Mouse (Mus musculus): ENCODE results near the gene Otx2. TPM values are rescaled to one million over a fixed set of nuclear protein-coding genes. Genes with fewer than 3 reads are reported as not detected.

The Otx2 gene
- polyA plus RNA-seq, 1 experiment from 2014 or later = 0.52 TPM

DNA sequence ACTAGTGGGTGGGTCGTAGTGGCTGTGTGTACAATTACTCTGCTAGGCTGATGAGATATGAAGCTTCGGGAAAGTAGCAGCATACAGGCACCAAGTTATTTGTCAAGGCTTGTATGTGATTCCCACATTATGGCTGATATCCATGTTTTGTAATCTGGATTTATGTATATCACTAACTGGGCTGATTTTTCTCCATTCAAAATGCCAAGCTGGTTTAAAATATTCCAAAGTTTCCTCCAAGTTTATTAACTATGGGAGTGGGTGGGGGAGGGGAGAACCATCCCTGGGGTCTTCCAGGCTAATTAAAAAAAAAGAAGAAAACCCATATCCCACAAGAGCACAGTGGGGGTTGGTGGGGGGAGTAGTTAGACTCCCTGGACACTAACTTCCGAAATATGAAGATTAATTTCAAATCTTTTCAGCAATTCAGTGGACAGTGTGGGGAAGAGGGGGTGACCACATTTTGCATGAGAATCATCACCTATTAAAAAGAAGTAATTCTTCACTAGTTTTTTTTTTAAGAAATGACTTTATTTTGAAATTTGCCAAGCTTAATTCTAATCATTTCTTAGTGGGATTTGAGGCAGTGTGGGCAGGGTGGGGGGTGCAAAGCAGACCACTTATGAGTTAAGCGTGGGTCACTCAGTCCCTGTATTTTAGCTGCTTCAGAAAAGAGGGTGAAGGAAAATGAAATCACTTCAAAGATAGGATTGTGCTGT lies 2.7 kb downstream of the Otx2 start:
- Histone ChIP-seq H3K27me3 (ENCODE audit: control insufficient read depth, insufficient read depth, low read length) (peaks cover 84% of the 10 kb centered on the region), H3K4me3 (ENCODE audit: low read depth, low read length) (no peak overlapping the region), H3K9ac (ENCODE audit: low read depth, low read length) (no peak overlapping the region), H3K9me3 (replicated peaks; ENCODE audit: control insufficient read depth, low read length) (no peaks in the 10 kb centered on the region), H3K4me2 (no peak overlapping the region), H3K27ac (ENCODE audit: low read depth, low read length) (no peak overlapping the region), H3K36me3 (ENCODE audit: control insufficient read depth, insufficient read depth, low read length) (no peaks in the 10 kb centered on the region), H3K4me1 (ENCODE audit: control insufficient read depth, insufficient read depth, low read length) (peaks cover 10% of the 10 kb centered on the region)
- no peak for ATAC-seq (replicated peaks; ENCODE audit: insufficient number of reproducible peaks, low FRiP score, low TSS enrichment)
- 46% methylated on average over 4 of the region's 4 CpGs for WGBS (ENCODE audit: insufficient replicate concordance)

DNA sequence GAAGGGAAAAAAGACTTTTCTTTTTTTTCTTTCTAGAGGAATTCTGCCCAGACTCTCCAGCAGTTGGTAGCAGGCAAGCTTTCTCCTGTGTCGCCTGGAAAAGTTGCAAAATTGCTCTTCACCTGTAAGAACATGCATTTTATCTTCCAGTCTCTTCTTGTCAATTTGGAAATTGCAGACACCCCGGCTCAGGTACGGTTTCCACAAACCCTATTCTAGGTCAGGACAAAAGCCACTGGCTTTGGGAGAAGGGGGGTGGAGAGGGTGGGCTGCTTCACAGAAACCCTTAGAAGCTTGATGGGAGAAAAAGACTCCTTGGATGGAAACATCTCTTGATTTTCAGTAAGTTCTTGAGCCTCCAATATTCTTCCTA lies 3.4 kb downstream of the Otx2 start:
- no peak for ATAC-seq (replicated peaks; ENCODE audit: insufficient number of reproducible peaks, low FRiP score, low TSS enrichment)
- Histone ChIP-seq H3K27me3 (ENCODE audit: control insufficient read depth, insufficient read depth, low read length) (peaks cover 83% of the 10 kb centered on the region), H3K9ac (ENCODE audit: low read depth, low read length) (no peak overlapping the region), H3K4me3 (ENCODE audit: low read depth, low read length) (no peak overlapping the region), H3K27ac (ENCODE audit: low read depth, low read length) (no peak overlapping the region), H3K9me3 (replicated peaks; ENCODE audit: control insufficient read depth, low read length) (no peaks in the 10 kb centered on the region), H3K4me1 (ENCODE audit: control insufficient read depth, insufficient read depth, low read length) (peaks cover 11% of the 10 kb centered on the region), H3K4me2 (no peak overlapping the region), H3K36me3 (ENCODE audit: control insufficient read depth, insufficient read depth, low read length) (no peaks in the 10 kb centered on the region)
- WGBS (ENCODE audit: insufficient replicate concordance) = 7% methylated on average over 3 of the region's 3 CpGs

DNA sequence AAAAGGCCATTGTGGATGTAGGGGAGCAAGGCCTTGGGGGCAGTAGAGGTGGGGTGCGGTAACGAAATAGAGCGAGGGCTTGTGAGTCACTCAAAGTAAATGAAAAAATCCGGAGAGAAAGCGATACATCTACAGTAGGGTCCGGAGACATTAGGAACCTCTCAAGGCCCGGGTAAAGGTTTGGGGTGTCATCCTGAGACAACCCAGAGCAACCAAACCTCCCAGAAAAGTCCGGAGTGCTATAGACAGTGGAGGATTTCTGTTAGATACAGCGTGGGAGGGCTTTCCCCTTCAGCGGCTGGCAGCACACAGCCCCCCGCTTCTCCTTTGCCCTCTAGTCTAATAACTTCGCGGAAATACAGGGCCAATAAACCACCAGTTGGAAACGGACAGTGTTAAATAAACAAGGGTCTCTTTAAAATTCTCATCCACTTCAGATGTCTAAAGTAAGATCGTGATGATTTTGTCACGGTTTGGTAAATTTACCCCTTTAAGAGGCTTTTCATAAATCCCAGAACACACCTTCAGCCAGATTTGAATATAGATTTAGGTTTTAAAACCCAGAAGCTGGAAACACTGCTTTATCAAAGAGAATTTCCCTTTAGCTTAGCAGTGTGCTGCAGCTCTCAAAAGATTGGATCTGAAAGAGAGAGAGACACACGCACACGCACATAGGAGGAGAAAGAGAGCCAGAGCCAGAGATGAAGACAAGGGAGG lies 3.9 kb downstream of the Otx2 start:
- Histone ChIP-seq H3K36me3 (ENCODE audit: control insufficient read depth, insufficient read depth, low read length) (no peaks in the 10 kb centered on the region), H3K4me2 (no peak overlapping the region), H3K4me1 (ENCODE audit: control insufficient read depth, insufficient read depth, low read length) (peaks cover 11% of the 10 kb centered on the region), H3K27ac (ENCODE audit: low read depth, low read length) (no peak overlapping the region), H3K9ac (ENCODE audit: low read depth, low read length) (no peak overlapping the region), H3K9me3 (replicated peaks; ENCODE audit: control insufficient read depth, low read length) (no peaks in the 10 kb centered on the region), H3K27me3 (ENCODE audit: control insufficient read depth, insufficient read depth, low read length) (peaks cover 80% of the 10 kb centered on the region), H3K4me3 (ENCODE audit: low read depth, low read length) (no peak overlapping the region)
- ATAC-seq (replicated peaks; ENCODE audit: insufficient number of reproducible peaks, low FRiP score, low TSS enrichment) = no peak
- WGBS (ENCODE audit: insufficient replicate concordance) = 3% methylated on average over 18 of the region's 18 CpGs

DNA sequence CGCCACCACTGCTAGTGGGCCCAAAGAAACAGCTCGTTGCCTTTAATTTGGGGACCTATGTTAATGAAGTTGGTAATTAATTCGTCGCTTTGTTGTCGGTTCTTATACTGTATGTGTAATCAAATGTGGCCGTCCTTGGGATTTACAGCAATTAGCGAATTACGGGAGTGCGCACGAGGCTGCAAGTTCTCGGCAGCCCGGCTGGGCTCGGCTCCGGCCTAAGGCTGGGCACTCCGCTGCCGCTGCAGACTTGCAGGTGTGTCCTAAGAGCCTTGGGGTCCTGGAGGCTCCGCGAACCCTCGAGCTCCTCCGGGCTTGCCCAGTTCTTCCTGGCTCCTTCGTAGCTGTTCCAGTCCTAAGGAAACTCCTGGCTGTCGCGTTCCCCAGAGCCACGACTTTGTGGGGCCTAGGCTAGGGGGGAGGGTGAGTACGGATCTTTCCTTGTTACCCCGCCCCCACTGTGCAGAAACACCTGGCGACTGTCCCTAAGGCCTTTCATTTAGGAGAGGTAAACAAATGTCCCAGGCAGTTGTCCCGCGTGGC lies 4.8 kb downstream of the Otx2 start:
- Histone ChIP-seq H3K36me3 (ENCODE audit: control insufficient read depth, insufficient read depth, low read length) (no peaks in the 10 kb centered on the region), H3K27ac (ENCODE audit: low read depth, low read length) (no peak overlapping the region), H3K4me3 (ENCODE audit: low read depth, low read length) (0 out of 2 replicates have a peak overlapping the region, but pooled peaks have one; percentile 2), H3K4me1 (ENCODE audit: control insufficient read depth, insufficient read depth, low read length) (peaks cover 8% of the 10 kb centered on the region), H3K4me2 (no peak overlapping the region), H3K9me3 (replicated peaks; ENCODE audit: control insufficient read depth, low read length) (no peaks in the 10 kb centered on the region), H3K27me3 (ENCODE audit: control insufficient read depth, insufficient read depth, low read length) (peaks cover 75% of the 10 kb centered on the region), H3K9ac (ENCODE audit: low read depth, low read length) (no peak overlapping the region)
- no peak for ATAC-seq (replicated peaks; ENCODE audit: insufficient number of reproducible peaks, low FRiP score, low TSS enrichment)
- under 1% methylated on average over 29 of the region's 29 CpGs for WGBS (ENCODE audit: insufficient replicate concordance)

DNA sequence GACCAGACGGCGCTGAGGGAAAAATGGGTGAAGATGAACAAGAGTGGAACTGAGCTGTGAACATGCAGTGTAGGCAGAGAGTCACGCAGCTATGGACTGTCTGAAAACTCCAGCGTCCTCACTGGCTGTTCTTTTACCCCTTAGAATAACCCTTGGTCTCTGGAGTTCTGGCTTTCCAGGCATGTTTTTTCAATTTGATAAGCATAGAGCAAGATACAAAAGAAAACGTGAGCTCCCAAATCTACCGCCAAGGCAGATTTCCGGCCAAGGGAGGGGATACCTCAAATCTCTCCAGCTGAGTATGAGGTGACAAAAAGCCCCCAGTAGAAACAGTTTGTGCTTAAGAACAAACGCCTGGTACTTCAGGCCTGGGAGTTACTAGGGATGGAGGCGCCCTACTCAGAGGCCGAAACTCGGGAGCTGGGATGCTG lies 5.6 kb downstream of the Otx2 start:
- no peak for ATAC-seq (replicated peaks; ENCODE audit: insufficient number of reproducible peaks, low FRiP score, low TSS enrichment)
- 0 out of 2 replicates have a peak, but pooled peaks cover 4% of the 10 kb centered on the region for H3K4me1 ChIP-seq (ENCODE audit: control insufficient read depth, insufficient read depth, low read length)

DNA sequence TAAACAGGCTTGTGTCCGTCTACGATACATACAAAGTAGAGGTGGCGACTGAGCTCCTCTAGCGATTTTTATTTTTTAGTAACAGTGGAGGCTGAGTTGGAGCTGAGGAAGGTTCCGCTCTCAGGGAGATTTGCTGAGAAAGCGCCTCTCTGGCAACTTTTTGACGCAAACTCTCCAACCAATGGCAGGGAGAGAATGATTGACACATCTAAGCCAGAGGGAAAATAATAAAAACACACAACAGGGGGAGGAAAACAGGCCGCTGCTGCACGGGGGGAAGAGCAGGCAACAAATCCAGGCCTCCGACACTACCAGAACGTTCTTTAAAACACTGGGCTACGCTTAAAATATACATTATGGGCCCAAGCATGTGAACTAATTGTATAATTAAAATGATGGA lies 6.2 kb downstream of the Otx2 start:
- H3K4me1 ChIP-seq (ENCODE audit: control insufficient read depth, insufficient read depth, low read length) = 0 out of 2 replicates have a peak, but pooled peaks cover 5% of the 10 kb centered on the region
- H3K27me3 ChIP-seq (ENCODE audit: control insufficient read depth, insufficient read depth, low read length) = peaks cover 73% of the 10 kb centered on the region
- H3K9ac ChIP-seq (ENCODE audit: low read depth, low read length) = no peak overlapping the region
- H3K9me3 ChIP-seq (replicated peaks; ENCODE audit: control insufficient read depth, low read length) = no peaks in the 10 kb centered on the region
- 3% methylated on average over 12 of the region's 12 CpGs for WGBS (ENCODE audit: insufficient replicate concordance)
- no peak overlapping the region for H3K27ac ChIP-seq (ENCODE audit: low read depth, low read length)
- ATAC-seq (replicated peaks; ENCODE audit: insufficient number of reproducible peaks, low FRiP score, low TSS enrichment) = no peak
- no peak overlapping the region for H3K4me2 ChIP-seq
- H3K36me3 ChIP-seq (ENCODE audit: control insufficient read depth, insufficient read depth, low read length) = no peaks in the 10 kb centered on the region
- H3K4me3 ChIP-seq (ENCODE audit: low read depth, low read length) = no peak overlapping the region

More for the DNA sequence above, 5.6 kb downstream of the Otx2 start:
- no peaks in the 10 kb centered on the region for H3K36me3 ChIP-seq (ENCODE audit: control insufficient read depth, insufficient read depth, low read length)
- WGBS (ENCODE audit: insufficient replicate concordance) = 5% methylated on average over 11 of the region's 11 CpGs
- no peaks in the 10 kb centered on the region for H3K9me3 ChIP-seq (replicated peaks; ENCODE audit: control insufficient read depth, low read length)
- H3K27ac ChIP-seq (ENCODE audit: low read depth, low read length) = no peak overlapping the region
- no peak overlapping the region for H3K4me2 ChIP-seq
- H3K9ac ChIP-seq (ENCODE audit: low read depth, low read length) = no peak overlapping the region
- peaks cover 72% of the 10 kb centered on the region for H3K27me3 ChIP-seq (ENCODE audit: control insufficient read depth, insufficient read depth, low read length)
- no peak overlapping the region for H3K4me3 ChIP-seq (ENCODE audit: low read depth, low read length)

DNA sequence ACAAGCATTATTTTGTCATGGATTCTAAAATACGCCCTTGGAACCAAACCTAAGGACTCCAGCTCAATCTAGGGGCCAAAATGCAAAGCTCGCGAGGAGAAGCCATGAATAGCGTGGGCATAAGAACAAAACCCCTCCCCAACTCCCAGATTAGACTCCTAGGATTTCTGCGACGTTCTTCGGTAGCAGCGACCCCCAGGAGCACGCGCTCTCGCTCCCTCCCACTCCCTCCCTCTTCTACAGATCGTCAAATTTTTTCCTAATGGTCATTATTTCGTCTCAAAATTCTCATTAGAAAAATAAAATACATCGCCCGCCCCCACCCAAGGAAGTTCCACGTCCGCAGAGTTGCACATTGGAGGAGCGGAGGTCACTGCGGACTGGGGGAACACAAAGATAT lies 6.8 kb downstream of the Otx2 start:
- H3K27ac ChIP-seq (ENCODE audit: low read depth, low read length) = no peak overlapping the region
- 1% methylated on average over 19 of the region's 19 CpGs for WGBS (ENCODE audit: insufficient replicate concordance)
- H3K4me1 ChIP-seq (ENCODE audit: control insufficient read depth, insufficient read depth, low read length) = 0 out of 2 replicates have a peak, but pooled peaks cover 8% of the 10 kb centered on the region
- H3K36me3 ChIP-seq (ENCODE audit: control insufficient read depth, insufficient read depth, low read length) = no peaks in the 10 kb centered on the region
- H3K9me3 ChIP-seq (replicated peaks; ENCODE audit: control insufficient read depth, low read length) = no peaks in the 10 kb centered on the region
- peak overlapping the region; percentile 40; the same call in 1 of the 2 replicates for H3K4me2 ChIP-seq
- H3K4me3 ChIP-seq (ENCODE audit: low read depth, low read length) = peak overlapping the region; percentile 17
- H3K9ac ChIP-seq (ENCODE audit: low read depth, low read length) = no peak overlapping the region
- no peak for ATAC-seq (replicated peaks; ENCODE audit: insufficient number of reproducible peaks, low FRiP score, low TSS enrichment)
- H3K27me3 ChIP-seq (ENCODE audit: control insufficient read depth, insufficient read depth, low read length) = peaks cover 78% of the 10 kb centered on the region

DNA sequence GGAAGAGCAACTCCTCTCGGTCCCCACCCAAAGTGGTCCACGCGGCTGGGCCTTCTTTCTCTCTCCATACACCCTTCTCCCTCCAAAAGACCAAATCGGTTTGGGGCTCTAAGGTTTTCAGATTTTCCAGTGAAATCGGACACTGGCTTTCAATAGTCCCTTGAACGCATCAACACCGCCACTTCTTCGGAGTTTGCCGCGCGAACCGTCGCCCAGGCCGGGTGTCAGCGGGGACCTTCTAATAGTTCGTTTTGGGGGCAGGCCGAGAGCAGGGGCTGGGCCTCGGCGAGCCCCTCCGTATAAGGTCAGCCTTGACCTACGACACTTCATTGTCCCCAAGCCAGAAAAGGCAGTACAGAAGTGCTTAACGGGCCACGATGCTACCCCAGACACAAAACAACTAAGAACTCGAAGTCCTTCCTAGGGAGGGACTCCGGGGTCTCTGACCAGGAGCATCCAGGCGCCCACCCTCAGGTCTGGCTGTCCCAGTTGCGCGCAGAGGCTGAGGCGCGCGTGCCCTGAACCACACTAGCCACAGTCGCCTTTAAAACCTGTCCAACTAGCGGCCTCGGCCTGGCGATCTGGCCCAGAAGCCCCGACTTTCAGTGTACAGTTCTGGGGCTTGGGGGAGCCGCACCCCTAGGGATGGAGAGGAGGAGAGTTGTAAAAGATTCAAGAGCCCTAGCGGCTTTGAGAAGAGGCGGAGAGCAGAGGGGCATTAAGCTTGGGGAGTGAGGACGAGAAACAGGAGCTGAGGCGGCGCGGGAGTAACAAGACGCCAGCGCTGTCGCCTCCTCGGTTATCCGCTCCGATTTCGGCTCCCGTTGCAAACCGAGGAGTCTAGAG lies 7.6 kb downstream of the Otx2 start:
- peak overlapping the region; percentile 40 for H3K4me2 ChIP-seq
- peak overlapping the region; percentile 17 for H3K4me3 ChIP-seq (ENCODE audit: low read depth, low read length)

More for the DNA sequence above, 7.6 kb downstream of the Otx2 start:
- peaks cover 78% of the 10 kb centered on the region for H3K27me3 ChIP-seq (ENCODE audit: control insufficient read depth, insufficient read depth, low read length)
- no peaks in the 10 kb centered on the region for H3K9me3 ChIP-seq (replicated peaks; ENCODE audit: control insufficient read depth, low read length)
- H3K27ac ChIP-seq (ENCODE audit: low read depth, low read length) = no peak overlapping the region
- under 1% methylated on average over 52 of the region's 52 CpGs for WGBS (ENCODE audit: insufficient replicate concordance)
- H3K9ac ChIP-seq (ENCODE audit: low read depth, low read length) = no peak overlapping the region
- no peak; the same call in 1 of the 2 replicates for ATAC-seq (replicated peaks; ENCODE audit: insufficient number of reproducible peaks, low FRiP score, low TSS enrichment)
- 0 out of 2 replicates have a peak, but pooled peaks cover 8% of the 10 kb centered on the region for H3K4me1 ChIP-seq (ENCODE audit: control insufficient read depth, insufficient read depth, low read length)
- no peaks in the 10 kb centered on the region for H3K36me3 ChIP-seq (ENCODE audit: control insufficient read depth, insufficient read depth, low read length)
